Mouse (Mus musculus): ENCODE data around the gene Prh1.
"Not testable (repeated sequence)": the region's sequence is repeated elsewhere in the genome, so short reads cannot be mapped to it uniquely, and the experiment has no call there.

The Prh1 gene

GRCm38 (mm10) chr6:132569509-132569908 lies at the start of gene Prh1:
Prh1 (plus strand) TSS chr6:132569809.
- DNase-seq: not testable (repeated sequence)

GRCm38 (mm10) chr6:132595613-132596012 lies 26.0 kb downstream of the Prh1 start, which contains the start of gene Prp2:
Prp2 (plus strand) TSS chr6:132595913.
- not testable (repeated sequence) for DNase-seq

All from thymus, adult 18-20 months (tissue).